Mouse (Mus musculus) mouse embryonic stem cell (cell line): ENCODE measurements around the gene Cdk1.
"Not testable (repeated sequence)": the region's sequence is repeated elsewhere in the genome, so short reads cannot be mapped to it uniquely, and the experiment has no call there.

ENCODE experiments used
- in situ Hi-C, 2 experiments: fragments of 300-500 bp; cut with MboI; formaldehyde crosslinking; loops; 1 replicate in 1 of 2; 3 replicates in 1 of 2; pipeline ENCODE4 v1.14.3; 2019 to 2020; ENCODE audit warnings: low sequenced_read_pairs in 2 of 2, low pct_unique_long_range_greater_than_20kb in 1 of 2, mixed read lengths in 1 of 2; ENCODE audit not compliant: unreplicated experiment in 1 of 2

Gene Cdk1

GRCm38 (mm10) chr10:69353086-69353479 lies 345 bp upstream of the Cdk1 start:
- in situ Hi-C loops, result not testable (repeated sequence)

DNA sequence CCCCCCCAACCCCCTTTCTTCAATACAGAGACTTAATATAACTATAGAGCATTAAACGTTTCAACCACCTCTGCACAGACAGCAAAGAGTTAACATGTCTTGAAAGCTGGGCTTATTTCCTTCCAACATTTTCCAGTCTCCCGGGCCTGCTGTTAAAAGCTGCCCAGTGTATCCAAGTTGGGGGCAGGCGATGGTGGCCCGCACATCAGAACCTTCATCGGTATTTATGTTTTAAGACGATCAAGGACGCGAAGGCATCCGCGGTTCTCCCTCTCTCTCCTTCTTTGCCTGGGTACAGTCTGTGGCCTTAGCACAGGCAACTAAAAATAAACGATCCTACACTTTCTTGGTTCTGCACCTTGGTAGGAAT lies 911 bp downstream of the Cdk1 start:
- in situ Hi-C loops, result no loop called here

DNA sequence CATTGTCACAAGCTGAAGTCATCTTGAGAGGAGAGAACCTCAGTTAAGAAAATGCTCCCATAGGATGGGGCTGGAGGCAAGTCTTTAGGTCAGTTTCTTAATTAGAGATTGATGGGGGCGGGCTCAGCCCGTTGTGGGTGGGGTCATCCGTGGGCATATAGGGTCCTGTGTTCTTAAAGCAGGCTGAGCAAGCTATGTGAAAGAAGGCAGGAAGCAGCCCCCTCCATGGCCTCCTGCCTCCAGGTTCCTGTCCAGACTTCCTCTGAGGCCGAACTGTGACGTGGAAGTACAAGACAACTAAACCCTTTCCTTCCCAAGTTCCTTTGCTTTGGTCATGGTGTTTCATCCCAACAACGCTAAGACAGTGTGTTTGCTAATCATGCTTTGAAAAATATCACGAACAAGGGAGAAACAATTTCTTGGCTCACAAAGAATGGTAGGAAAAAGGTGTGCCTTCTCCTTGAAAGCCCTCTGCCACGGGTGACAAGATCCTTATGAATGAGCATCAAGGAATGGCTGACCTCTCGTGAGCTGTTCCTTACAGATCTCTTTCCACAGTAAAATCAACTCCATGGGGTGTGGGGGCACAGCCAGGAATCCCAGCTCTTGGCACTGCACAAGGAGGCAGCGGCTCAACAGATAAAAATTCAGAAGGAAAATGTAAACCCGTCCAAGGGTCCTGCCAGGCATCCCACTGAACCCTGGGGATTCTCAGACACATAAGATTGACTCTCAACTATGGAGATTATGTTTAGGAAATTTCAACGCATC lies 1.5 kb downstream of the Cdk1 start:
- in situ Hi-C loops, result no loop called here

DNA sequence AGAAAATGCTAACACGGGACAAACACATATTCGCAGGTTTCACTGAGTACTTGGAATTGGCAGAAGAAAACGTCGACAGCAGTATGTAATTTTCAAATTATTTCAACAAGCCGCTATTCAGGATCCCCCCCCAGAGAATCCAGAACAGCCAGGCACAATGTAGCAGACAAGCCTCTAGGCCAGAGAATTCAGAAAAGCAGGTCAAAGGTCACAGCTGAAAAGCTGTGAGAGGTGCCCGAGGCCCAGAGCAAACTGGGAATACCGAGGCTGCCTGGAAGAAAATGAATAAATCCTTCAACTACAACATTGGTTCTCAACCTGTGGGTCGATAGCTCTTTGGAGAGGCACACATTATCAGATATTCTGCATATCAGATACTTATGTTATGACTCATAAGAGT lies 4.5 kb downstream of the Cdk1 start:
- in situ Hi-C loops, result loop anchor here in 1 of 2 experiments (25.0 kb wide), 1 partner anchor 1211 kb away; no protein-coding TSS in a partner anchor

DNA sequence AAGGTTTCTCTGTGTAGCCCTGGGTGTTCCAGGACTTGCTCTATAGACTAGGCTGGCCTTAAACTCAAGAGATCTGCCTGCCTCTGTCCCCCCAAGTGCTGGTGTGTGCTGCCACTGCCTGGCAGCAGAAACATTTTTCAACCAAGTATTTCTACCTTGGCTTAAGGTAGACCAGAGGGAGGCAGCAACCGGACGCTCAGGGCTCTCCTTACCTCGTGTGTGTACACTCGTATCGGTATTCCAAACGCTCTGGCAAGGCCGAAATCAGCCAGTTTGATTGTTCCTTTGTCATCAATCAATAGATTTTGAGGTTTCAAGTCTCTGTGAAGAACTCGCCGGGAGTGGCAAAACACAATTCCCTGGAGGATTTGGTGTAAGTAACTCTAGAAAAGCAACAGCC lies 10.4 kb downstream of the Cdk1 start:
- in situ Hi-C loops, result loop anchor here in 1 of 2 experiments (25.0 kb wide), 1 partner anchor 1205 kb away; no protein-coding TSS in a partner anchor

DNA sequence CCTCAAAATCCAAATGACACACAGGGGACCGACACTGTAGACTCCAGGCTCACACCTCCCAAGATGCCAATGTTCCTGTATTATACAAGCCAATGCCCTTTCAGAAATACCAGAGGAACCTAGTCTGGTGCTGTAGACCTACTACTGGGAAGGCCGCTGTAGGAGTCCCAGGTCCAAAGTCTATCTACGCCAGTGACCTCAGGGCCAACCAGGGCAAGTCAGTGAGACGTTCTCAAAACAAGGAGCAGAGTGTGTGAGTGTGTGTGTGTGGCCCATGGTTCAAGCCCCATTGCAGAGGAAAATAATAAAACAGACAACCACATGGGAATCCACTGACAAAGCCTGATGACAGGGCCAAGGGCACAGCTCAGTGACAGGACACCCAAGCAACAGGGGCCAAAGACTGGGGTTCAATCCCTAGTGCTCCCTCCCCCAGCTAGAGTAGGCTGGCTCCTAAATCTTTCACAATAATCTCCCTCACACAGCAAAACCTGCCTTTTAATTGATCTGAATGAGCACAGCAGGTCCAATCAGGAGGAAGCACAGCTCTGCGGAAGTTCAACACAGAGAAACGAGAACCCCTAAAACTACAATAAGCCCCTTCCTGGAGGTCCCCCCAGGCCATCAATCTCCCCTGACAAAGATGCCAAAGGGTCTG lies 11.0 kb downstream of the Cdk1 start:
- in situ Hi-C loops, result loop anchor here in 1 of 2 experiments (25.0 kb wide), 1 partner anchor 1204 kb away; no protein-coding TSS in a partner anchor

- in situ Hi-C loops, result loop anchor here in 1 of 2 experiments (25.0 kb wide), 1 partner anchor 1203 kb away; no protein-coding TSS in a partner anchor
These were observed 12.7 kb downstream of the Cdk1 start for GRCm38 (mm10) chr10:69340001-69340400.

DNA sequence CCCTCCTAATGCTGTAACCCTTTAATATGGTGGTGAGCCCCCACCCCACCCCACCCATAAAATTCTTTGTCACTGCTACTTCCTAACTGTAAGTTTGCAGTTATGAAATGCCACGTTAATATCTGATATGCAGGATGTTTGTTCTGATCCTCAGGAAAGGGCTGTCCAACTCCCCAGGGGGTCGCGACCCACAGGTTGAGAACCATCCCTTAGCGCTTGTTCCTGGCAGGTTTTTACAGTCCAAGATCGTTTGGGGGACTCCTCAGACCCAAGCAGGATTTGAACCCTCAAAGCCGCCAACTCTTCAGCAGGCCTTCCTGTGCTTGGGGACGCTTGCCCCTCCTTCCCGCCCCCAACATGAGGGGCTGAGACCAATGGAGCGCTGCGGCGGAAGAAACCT lies 16.5 kb downstream of the Cdk1 start:
- in situ Hi-C loops, result loop anchor here in 1 of 2 experiments (25.0 kb wide), 1 partner anchor 1199 kb away; no protein-coding TSS in a partner anchor

GRCm38 (mm10) chr10:69335611-69336010 lies 17.1 kb downstream of the Cdk1 start:
- in situ Hi-C loops, result loop anchor here in 1 of 2 experiments (25.0 kb wide), 1 partner anchor 1198 kb away; no protein-coding TSS in a partner anchor

DNA sequence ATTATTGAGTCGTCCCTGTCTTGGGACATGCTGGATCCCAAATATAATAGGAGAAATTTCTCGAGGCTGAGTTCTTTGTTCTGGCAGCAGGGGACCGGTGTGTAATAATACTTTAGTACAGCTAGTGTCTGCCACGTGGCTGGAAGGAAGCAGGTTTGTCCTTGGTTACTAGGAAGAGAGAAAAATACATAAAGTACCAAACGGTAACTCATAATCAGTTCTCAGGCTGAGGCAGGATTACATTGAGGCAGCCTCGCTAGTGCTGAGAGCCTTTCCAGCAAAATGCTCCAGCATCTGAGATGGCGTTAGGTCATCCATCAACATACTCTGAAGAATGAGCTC lies 17.6 kb downstream of the Cdk1 start:
- in situ Hi-C loops, result loop anchor here in 1 of 2 experiments (25.0 kb wide), 1 partner anchor 1198 kb away; no protein-coding TSS in a partner anchor

DNA sequence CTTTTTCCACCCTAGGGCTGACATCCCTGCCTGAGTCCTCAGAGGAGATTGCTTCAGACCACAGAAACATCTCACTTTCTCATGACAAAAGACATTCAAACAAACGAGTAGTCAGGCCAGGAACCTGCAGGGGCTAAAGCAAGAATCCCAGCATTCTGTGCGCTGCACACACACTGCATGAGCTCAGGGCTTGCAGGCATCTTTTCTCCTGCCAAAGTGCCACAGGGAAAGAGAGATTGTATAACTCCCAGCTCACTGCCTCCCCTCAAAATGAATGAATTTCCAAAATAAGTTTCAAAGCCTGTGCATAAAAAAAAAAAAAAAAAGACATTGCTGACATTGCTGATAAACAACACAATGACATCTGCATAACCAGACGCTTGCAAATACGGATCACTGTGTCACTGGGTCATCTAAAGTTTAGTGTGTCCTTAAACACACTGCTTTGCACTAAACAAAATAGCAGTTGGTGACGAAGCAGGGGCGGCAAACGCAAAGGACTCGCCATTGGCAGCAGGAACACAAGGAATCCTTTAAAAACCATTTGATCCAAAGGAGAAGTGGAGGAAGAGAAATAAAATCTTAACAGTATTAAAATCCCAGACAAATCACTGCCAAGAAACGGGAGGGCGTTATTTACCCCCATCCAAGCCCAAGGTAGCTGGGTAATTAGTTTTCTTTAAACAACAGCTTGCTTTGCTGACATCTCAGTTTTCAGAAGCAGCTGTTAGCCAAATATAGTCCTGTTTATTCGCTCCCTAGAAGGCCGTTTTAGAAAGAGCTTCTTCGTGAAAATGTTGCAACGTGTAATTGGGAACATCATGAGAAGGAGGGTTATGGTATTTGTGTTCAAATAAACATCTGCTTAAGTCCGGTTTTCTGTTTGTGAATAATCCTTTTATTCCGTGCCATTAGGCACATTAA lies 18.2 kb downstream of the Cdk1 start:
- in situ Hi-C loops, result loop anchor here in 1 of 2 experiments (25.0 kb wide), 1 partner anchor 1197 kb away; no protein-coding TSS in a partner anchor

GRCm38 (mm10) chr10:69333212-69333611 lies 19.5 kb downstream of the Cdk1 start:
- in situ Hi-C loops, result loop anchor here in 1 of 2 experiments (25.0 kb wide), 1 partner anchor 1196 kb away; no protein-coding TSS in a partner anchor

- in situ Hi-C loops, result loop anchor here in 1 of 2 experiments (25.0 kb wide), 1 partner anchor 1194 kb away; no protein-coding TSS in a partner anchor
These were observed 21.5 kb downstream of the Cdk1 start for GRCm38 (mm10) chr10:69331231-69331630.

- in situ Hi-C loops, result loop anchor here in 1 of 2 experiments (25.0 kb wide), 1 partner anchor 1191 kb away; no protein-coding TSS in a partner anchor
These were observed 24.1 kb downstream of the Cdk1 start for GRCm38 (mm10) chr10:69328656-69329046.

- in situ Hi-C loops, result loop anchor here in 1 of 2 experiments (25.0 kb wide), 1 partner anchor 1191 kb away; no protein-coding TSS in a partner anchor
These were observed 24.6 kb downstream of the Cdk1 start for GRCm38 (mm10) chr10:69328029-69328655.

- in situ Hi-C loops, result loop anchor here in 1 of 2 experiments (25.0 kb wide), 1 partner anchor 1190 kb away; no protein-coding TSS in a partner anchor
These were observed 25.4 kb downstream of the Cdk1 start for GRCm38 (mm10) chr10:69327362-69327761.

DNA sequence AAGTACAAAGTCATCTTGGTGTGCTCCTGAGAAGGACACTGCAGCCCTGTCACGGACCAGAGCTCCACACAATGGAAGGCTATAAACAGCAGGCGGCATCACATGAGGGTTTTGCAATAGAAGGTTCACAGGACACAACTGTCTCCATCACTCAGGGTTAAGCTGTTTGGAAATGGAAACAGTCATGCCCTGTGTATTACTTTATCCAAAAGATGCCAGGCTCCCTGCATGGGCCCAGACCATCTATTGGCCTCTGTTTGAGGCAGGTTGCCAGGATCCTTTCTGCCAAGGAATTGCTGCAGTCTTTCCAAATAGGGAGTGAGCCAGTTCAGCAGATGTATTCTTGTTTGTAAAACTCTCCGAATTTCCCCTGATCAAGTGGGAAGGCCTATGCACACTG lies 26.3 kb downstream of the Cdk1 start:
- in situ Hi-C loops, result loop anchor here in 1 of 2 experiments (25.0 kb wide), 1 partner anchor 1189 kb away; no protein-coding TSS in a partner anchor
